Mouse (Mus musculus): ENCODE data around the gene Mobp. TPM values are rescaled to one million over a fixed set of nuclear protein-coding genes. Genes with fewer than 3 reads are reported as not detected.

Gene Mobp
- polyA plus RNA-seq, 1 experiment from 2014 or later: 0.51 TPM

DNA sequence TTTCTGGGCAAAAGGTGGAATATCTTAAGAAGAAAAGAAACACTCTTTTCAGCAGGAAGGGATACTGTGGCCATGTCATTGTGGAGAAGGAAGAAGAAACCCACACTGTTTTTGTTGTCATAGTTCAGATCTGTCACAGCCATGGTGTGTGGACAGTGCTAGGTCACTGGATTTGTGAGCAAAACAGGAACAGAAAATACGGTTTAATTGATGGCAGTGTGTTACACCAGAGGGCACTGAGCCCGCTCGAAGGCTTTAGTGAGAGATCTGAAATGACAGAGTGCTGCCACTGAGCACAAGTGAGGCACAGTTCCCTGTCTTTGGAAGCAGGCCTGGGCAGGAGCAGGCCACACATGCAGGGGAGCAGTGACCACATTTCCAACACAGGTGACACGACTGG lies 31.3 kb upstream of the Mobp start:
- H3K4me1 ChIP-seq: peaks cover 3% of the 10 kb centered on the region
- ATAC-seq (ENCODE audit: insufficient read depth, low FRiP score, low read depth): no peak
- H3K9me3 ChIP-seq: no peaks in the 10 kb centered on the region
- WGBS: 84% methylated on average over 4 of the region's 4 CpGs
- H3K9ac ChIP-seq: no peak overlapping the region
- 0 out of 2 replicates have a peak overlapping the region, but pooled peaks have one; percentile 21 for H3K27ac ChIP-seq
- H3K36me3 ChIP-seq: peaks cover 43% of the 10 kb centered on the region
- H3K4me3 ChIP-seq (replicated peaks): no peak overlapping the region
- no peak overlapping the region for H3K4me2 ChIP-seq
- H3K27me3 ChIP-seq (replicated peaks): no peaks in the 10 kb centered on the region

DNA sequence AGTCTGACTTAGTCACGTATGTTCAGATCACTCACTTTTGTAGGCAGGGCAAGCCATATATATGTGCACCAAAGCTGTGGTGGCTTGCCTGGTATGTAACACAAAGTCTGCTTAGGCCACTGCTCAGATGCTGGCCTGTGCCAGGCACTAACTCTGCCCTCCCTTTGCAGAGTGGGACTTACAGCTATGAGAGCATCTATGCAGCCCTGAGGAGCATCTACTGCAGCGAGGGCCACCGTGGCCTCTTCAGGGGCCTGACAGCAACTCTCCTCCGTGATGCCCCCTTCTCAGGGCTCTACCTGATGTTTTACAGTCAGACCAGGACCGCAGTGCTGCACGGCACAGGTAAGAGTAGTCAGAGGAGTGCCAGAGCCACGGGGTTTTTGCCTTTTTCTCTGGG lies 29.0 kb upstream of the Mobp start:
- no peak overlapping the region for H3K9ac ChIP-seq
- H3K4me2 ChIP-seq: no peak overlapping the region
- H3K27me3 ChIP-seq (replicated peaks): no peaks in the 10 kb centered on the region
- no peak overlapping the region for H3K27ac ChIP-seq
- peaks cover 45% of the 10 kb centered on the region for H3K36me3 ChIP-seq
- no peak for ATAC-seq (ENCODE audit: insufficient read depth, low FRiP score, low read depth)
- H3K4me1 ChIP-seq: peaks cover 2% of the 10 kb centered on the region
- WGBS: 93% methylated on average over 7 of the region's 7 CpGs
- H3K9me3 ChIP-seq: no peaks in the 10 kb centered on the region
- H3K4me3 ChIP-seq (replicated peaks): no peak overlapping the region

DNA sequence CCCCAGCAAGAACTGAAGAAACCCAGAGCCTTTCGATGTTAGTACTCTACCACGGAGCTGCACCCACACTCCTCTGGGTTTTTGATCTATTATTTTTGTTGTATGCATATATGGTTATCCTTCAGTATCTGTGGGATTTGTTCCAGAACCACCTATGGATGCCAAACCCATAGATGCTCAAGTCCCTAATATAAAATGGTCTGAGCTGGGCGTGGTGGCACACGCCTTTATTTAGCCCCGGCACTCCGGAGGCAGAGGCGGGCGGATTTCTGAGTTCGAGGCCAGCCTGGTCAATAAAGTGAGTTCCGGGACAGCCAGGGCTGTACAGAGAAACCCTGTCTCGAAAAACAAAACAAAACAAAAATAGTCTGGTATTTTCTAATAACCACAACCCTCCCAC lies 22.6 kb upstream of the Mobp start:
- peaks cover 35% of the 10 kb centered on the region for H3K36me3 ChIP-seq
- peak overlapping the region; percentile 53 for H3K4me2 ChIP-seq
- peak overlapping the region; percentile 85; the same call in 1 of the 2 replicates for H3K27ac ChIP-seq
- peak overlapping the region; percentile 40 for H3K4me3 ChIP-seq (replicated peaks)
- WGBS: 52% methylated on average over 11 of the region's 11 CpGs
- H3K9ac ChIP-seq: no peak overlapping the region
- peaks cover 10% of the 10 kb centered on the region for H3K4me1 ChIP-seq
- no peaks in the 10 kb centered on the region for H3K27me3 ChIP-seq (replicated peaks)
- peak; percentile 2; the same call in 1 of the 2 replicates for ATAC-seq (ENCODE audit: insufficient read depth, low FRiP score, low read depth)
- no peaks in the 10 kb centered on the region for H3K9me3 ChIP-seq

DNA sequence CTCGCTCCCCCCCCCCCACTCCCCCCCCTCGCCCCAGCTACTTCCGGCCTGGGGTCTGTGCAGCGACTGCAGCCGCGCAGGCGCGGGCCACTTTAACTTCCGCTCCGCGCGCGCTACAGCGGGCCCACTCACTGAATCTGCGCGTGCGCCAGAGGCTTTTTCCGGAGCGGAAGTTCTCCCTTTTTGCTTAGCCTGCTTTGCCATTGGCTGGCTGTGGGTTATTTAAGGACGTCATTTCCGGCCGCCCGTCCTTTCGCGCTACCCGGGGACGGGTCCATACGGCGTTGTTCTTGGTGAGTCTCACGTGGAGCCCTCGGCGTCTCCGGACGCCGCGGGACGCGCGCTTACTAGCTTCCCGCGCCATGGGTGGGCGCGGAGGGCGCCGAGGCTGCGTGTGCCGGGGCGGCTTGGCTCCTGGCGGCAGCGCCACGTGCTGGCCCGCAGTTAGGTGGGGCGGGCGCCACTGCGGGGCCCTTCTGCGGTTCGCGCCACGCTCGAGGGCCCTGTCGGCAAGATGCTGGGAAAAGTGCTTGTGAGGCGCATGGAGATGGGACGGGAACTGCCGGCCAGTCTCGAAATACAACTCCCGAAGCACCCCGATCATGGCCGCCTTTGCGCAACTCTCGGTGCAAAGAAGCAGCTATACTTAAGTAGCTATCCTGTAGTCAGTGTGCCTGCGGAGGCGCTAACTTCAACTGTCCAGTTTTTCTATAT lies 21.8 kb upstream of the Mobp start, which contains the start of gene Rpsa:
Gene Rpsa (plus strand): TSS at position 152 of the 714 bp plus-strand sequence.
- Histone ChIP-seq H3K27ac (peak within 1 kb of the TSS; percentile 93), H3K27me3 (replicated peaks) (no peaks in the 10 kb centered on the region), H3K9me3 (no peaks in the 10 kb centered on the region), H3K4me3 (replicated peaks) (peak within 1 kb of the TSS; percentile 99), H3K4me1 (peaks cover 10% of the 10 kb centered on the region), H3K36me3 (peaks cover 38% of the 10 kb centered on the region), H3K9ac (peak within 1 kb of the TSS; percentile 100), H3K4me2 (peak within 1 kb of the TSS; percentile 75)
- ATAC-seq (ENCODE audit: insufficient read depth, low FRiP score, low read depth): peak; percentile 98
- under 1% methylated on average over 65 of the region's 72 CpGs for WGBS

DNA sequence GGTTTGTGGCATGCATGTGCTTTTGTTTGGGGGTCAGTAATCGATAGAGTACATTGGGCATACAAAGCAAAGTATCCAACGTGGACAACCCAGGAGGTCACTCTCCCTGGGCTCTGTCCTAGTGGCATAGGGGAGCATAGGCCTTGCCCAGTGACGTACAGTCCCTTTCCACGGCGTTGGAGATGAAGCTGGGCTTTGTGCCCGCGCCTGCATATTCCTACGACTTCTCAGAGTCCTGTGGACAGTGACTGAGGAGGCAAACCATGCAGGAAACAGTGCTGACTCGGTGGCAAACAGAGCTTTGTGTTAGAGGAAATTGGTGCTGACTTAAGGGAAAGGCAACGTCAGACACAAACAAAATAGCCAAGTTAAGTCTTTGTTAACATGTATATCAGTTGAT lies 20.2 kb upstream of the Mobp start:
- Histone ChIP-seq H3K4me3 (replicated peaks) (peak overlapping the region; percentile 99), H3K9ac (0 out of 2 replicates have a peak overlapping the region, but pooled peaks have one; percentile 4), H3K9me3 (no peaks in the 10 kb centered on the region), H3K4me2 (peak overlapping the region; percentile 75), H3K36me3 (peaks cover 32% of the 10 kb centered on the region), H3K4me1 (peaks cover 10% of the 10 kb centered on the region), H3K27me3 (replicated peaks) (no peaks in the 10 kb centered on the region), H3K27ac (0 out of 2 replicates have a peak overlapping the region, but pooled peaks have one; percentile 93)
- ATAC-seq (ENCODE audit: insufficient read depth, low FRiP score, low read depth): no peak
- WGBS: 59% methylated on average over 10 of the region's 10 CpGs

DNA sequence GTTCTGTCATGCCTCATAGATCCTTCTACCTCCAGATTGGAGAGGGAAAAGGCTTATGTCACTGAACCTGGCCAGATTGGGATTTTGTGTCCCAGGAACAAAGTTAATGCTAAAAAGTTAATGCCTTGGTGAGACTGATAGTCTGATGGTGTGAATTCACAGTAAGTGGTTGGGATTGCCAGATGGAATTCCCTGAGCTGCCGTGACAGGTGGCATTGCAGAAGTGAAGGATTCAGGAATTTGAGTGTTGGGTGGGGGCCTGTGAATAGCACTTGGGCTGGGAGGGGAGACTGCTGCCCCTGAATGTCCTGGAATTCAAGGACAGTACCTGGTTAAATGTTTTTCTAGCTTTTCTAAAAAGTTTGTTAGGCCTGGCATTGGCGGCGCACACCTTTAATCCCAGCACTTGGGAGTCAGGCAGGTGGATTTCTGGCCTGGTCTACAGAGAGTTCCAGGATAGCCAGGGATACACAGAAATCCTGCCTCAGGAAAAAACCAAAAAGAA lies 17.7 kb upstream of the Mobp start:
- Histone ChIP-seq H3K27me3 (replicated peaks) (no peaks in the 10 kb centered on the region), H3K9me3 (no peaks in the 10 kb centered on the region), H3K4me3 (replicated peaks) (no peak overlapping the region), H3K27ac (no peak overlapping the region), H3K4me2 (no peak overlapping the region), H3K36me3 (peaks cover 32% of the 10 kb centered on the region), H3K9ac (no peak overlapping the region), H3K4me1 (peaks cover 10% of the 10 kb centered on the region)
- WGBS: 87% methylated on average over 3 of the region's 3 CpGs
- ATAC-seq (ENCODE audit: insufficient read depth, low FRiP score, low read depth): no peak

DNA sequence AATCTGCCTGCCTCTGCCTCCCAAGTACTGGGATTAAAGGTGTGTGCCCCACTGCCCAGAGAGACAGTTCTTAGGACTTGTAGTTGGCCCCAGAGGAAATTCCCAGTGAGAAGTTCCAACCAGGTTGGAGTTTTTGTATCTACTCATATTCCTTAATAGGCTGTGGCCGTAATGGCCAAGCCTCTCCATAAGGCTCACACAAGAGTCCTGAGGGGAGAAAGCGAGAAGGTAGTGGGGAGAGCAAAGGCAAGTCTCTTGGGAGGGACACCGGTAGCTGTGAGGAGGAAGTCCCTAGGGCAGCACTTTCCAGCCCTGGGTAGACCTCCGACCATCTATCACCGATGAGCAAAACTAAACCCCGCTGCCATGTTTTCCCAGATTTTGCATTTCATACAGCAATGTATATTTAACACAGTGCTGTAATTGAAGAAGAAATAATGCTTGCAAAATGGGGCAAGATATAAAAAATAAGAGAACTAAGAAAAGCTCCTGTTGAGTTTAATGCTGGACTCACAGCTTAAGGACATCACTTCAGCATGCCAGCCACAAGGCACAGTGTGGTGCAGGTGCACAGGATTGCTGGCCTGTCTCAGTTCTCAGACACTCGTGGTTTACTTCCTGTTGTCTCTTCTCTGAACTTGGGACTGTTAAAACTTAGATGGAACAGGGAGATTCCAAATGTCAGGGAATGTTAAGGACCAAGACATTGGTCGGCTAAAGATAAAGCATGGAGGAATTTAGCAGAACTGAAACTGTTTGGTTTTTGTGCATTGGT lies 16.3 kb upstream of the Mobp start:
- ATAC-seq (ENCODE audit: insufficient read depth, low FRiP score, low read depth): no peak
- no peak overlapping the region for H3K9ac ChIP-seq
- no peak overlapping the region for H3K4me3 ChIP-seq (replicated peaks)
- H3K36me3 ChIP-seq: peaks cover 32% of the 10 kb centered on the region
- H3K27me3 ChIP-seq (replicated peaks): no peaks in the 10 kb centered on the region
- H3K4me2 ChIP-seq: no peak overlapping the region
- H3K9me3 ChIP-seq: no peaks in the 10 kb centered on the region
- H3K27ac ChIP-seq: no peak overlapping the region; the same call in 1 of the 2 replicates
- 35% methylated on average over 8 of the region's 8 CpGs for WGBS
- peaks cover 10% of the 10 kb centered on the region for H3K4me1 ChIP-seq

DNA sequence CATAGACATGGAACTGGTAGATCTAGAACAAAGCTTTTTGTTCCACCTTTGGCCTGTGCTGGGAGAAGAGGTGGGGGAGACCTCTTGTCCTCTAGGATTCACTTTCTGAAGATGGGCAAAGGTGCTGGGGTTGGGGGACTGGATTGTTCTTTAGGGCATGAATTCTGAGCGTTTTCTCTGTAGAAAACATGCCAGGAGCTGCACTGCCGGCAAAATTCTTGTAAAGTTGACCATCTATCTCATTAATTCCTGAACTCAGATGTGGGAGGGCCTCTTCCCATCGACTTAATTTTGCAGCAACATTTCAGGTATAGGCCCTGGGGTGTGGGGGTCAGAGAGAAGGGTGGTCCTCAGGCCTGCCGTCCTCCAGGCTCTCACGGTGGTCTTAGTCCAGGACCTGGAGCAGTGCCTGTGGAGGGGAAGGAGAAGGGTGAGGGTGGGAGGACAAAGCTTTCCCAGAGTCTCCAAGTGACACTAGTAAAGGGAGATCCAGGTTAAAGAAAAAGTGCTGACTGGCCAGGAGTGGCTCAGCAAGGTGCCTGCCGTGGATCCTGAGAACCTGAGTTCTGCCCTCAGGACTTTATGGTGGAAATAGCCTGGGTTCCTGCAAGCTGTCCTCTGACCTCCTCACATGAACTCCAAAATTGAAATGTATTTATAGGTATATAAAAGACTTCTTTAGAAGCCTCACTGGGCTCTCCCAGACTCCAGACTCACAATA lies 15.6 kb upstream of the Mobp start:
- no peak overlapping the region for H3K27ac ChIP-seq
- no peak for ATAC-seq (ENCODE audit: insufficient read depth, low FRiP score, low read depth)
- no peak overlapping the region for H3K4me2 ChIP-seq
- WGBS: 41% methylated on average over 6 of the region's 6 CpGs
- no peaks in the 10 kb centered on the region for H3K9me3 ChIP-seq
- H3K4me3 ChIP-seq (replicated peaks): no peak overlapping the region
- peaks cover 5% of the 10 kb centered on the region for H3K4me1 ChIP-seq
- H3K9ac ChIP-seq: no peak overlapping the region
- H3K27me3 ChIP-seq (replicated peaks): no peaks in the 10 kb centered on the region
- H3K36me3 ChIP-seq: peaks cover 32% of the 10 kb centered on the region

DNA sequence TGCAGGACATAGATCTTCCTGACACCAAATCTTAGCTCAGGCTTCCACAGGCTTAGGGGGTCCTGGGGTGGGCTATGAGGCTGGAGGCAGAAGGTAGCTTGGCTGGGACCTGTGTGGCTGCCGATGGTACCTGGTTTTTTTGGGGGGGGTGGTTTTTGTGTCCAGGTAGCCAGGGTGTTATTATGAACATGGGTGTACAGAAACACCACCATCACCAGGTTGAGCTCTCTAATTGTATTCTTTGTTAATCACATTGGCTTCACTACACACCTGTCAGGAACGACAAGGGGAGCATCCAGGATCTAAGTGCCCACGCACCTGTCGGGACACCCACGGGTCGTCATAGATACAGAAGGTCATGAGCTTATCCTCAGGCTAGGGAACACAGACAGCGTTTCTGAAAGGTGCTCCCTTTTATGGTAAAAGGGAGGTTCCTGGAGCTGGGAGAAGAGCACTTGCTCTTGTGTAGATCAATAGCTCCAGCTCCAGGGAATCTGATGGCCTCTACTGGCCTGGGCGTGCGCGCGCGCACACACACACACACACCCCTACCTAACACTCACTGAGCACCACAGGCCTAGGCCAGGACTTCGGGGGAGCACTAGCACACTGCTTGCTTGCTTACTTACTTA lies 14.9 kb upstream of the Mobp start:
- no peaks in the 10 kb centered on the region for H3K27me3 ChIP-seq (replicated peaks)
- no peak overlapping the region for H3K4me2 ChIP-seq
- H3K9me3 ChIP-seq: no peaks in the 10 kb centered on the region
- no peak overlapping the region for H3K27ac ChIP-seq
- no peak for ATAC-seq (ENCODE audit: insufficient read depth, low FRiP score, low read depth)
- no peak overlapping the region for H3K4me3 ChIP-seq (replicated peaks)
- H3K4me1 ChIP-seq: no peaks in the 10 kb centered on the region
- 75% methylated on average over 13 of the region's 13 CpGs for WGBS
- H3K9ac ChIP-seq: no peak overlapping the region
- H3K36me3 ChIP-seq: peaks cover 26% of the 10 kb centered on the region

DNA sequence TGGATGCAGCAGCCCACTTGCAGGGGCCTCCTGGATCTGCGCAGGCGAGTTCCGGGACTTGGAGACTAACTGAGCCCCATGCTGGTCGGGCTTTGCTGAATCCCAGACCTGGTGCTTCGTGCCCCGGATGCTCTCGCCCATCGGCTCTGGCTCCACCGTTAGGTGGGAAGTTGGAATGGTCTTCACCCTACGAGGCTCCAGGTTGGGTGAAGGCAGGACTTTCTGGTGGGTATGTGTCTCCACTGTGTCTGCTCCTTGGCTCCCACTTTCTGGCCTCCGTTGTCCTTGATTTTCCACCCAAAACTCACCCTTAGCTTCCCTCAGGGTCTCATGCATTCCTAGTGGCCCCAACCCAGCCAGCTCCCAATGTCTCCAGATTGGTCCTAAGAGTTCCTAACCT lies 14.1 kb upstream of the Mobp start:
- ATAC-seq (ENCODE audit: insufficient read depth, low FRiP score, low read depth): no peak
- Histone ChIP-seq H3K27ac (no peak overlapping the region), H3K9ac (no peak overlapping the region), H3K9me3 (no peaks in the 10 kb centered on the region), H3K36me3 (peaks cover 20% of the 10 kb centered on the region), H3K27me3 (replicated peaks) (no peaks in the 10 kb centered on the region), H3K4me3 (replicated peaks) (no peak overlapping the region), H3K4me1 (no peaks in the 10 kb centered on the region), H3K4me2 (no peak overlapping the region)
- WGBS: 83% methylated on average over 11 of the region's 11 CpGs

DNA sequence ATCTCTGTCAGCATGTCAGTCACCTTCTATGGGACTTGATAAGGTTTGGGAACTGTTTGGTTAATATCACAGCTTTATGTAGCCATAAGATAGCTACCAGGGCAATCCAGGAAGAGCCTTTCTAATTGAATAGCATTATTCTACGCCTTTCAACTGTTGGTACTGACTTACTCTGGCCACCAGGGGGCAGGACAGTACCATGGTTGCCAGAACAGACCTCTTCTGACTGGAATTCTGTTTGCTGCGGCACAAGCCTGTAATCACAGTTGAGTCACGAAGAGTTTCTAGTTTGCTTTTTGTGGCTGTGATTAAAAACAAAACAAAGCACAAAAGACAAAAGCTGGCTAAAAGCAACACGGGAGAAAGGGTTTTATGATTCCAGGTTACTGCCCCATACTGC lies 8.9 kb upstream of the Mobp start:
- 7% methylated on average over 4 of the region's 4 CpGs for WGBS
- Histone ChIP-seq H3K27ac (no peak overlapping the region), H3K4me3 (replicated peaks) (no peak overlapping the region), H3K9ac (no peak overlapping the region), H3K9me3 (no peaks in the 10 kb centered on the region), H3K27me3 (replicated peaks) (no peaks in the 10 kb centered on the region), H3K36me3 (no peaks in the 10 kb centered on the region), H3K4me1 (no peaks in the 10 kb centered on the region), H3K4me2 (no peak overlapping the region)
- ATAC-seq (ENCODE audit: insufficient read depth, low FRiP score, low read depth): 0 out of 2 replicates have a peak, but pooled peaks have one; percentile 35

All from stomach, embryonic 15.5 days (tissue).